Mouse (Mus musculus): Measurements from ENCODE around the gene Camk1d.
A peak's percentile ranks its signal among the peaks of the same experiment; 100 is the strongest.

- TF ChIP-seq CTCF (IDR thresholded peaks at IDR 0.05; ENCODE audit: control insufficient read depth, insufficient read depth, insufficient read length) (no peak), MAX (IDR thresholded peaks at IDR 0.05) (no peak), CEBPB (IDR thresholded peaks at IDR 0.05; ENCODE audit: low read depth) (peak; percentile 56)
These were observed 65.6 kb downstream of the Camk1d start for GRCm38 (mm10) chr2:5648764-5649163.
